Mouse (Mus musculus) C2C12 (cell line): Measurements from ENCODE around the gene Rnf227.

Experiments
- CEBPB ChIP-seq: IDR thresholded peaks from one replicate; pipeline ENCODE4 v1.6.1; 2011; ENCODE audit warnings: low read depth, mild to moderate bottlenecking, control low read depth, moderate library complexity
- CTCF ChIP-seq: IDR thresholded peaks from one replicate; pipeline ENCODE4 v1.5.1; 2011; ENCODE audit not compliant: control insufficient read depth, insufficient read depth, insufficient read length
- FOSL1 ChIP-seq: IDR thresholded peaks from one replicate; pipeline ENCODE4 v1.8.0; 2011; ENCODE audit warnings: mild to moderate bottlenecking, low read length; ENCODE audit not compliant: poor library complexity, insufficient read depth, severe bottlenecking
- MAX ChIP-seq: IDR thresholded peaks from one replicate; pipeline ENCODE4 v1.6.1; 2011; ENCODE audit warnings: mild to moderate bottlenecking, control low read depth
- MYOD1 ChIP-seq: IDR thresholded peaks from one replicate; pipeline ENCODE4 v1.6.1; 2011; ENCODE audit warnings: low read depth; ENCODE audit not compliant: control insufficient read depth, insufficient read length
- MYOG ChIP-seq: IDR thresholded peaks from one replicate; pipeline ENCODE4 v1.6.1; 2011; ENCODE audit not compliant: control insufficient read depth, insufficient read length; ENCODE audit errors: extremely low read depth
- USF1 ChIP-seq: IDR thresholded peaks from one replicate; pipeline ENCODE4 v1.6.1; 2011; ENCODE audit warnings: low read depth, mild to moderate bottlenecking, control low read depth, moderate library complexity

DNA sequence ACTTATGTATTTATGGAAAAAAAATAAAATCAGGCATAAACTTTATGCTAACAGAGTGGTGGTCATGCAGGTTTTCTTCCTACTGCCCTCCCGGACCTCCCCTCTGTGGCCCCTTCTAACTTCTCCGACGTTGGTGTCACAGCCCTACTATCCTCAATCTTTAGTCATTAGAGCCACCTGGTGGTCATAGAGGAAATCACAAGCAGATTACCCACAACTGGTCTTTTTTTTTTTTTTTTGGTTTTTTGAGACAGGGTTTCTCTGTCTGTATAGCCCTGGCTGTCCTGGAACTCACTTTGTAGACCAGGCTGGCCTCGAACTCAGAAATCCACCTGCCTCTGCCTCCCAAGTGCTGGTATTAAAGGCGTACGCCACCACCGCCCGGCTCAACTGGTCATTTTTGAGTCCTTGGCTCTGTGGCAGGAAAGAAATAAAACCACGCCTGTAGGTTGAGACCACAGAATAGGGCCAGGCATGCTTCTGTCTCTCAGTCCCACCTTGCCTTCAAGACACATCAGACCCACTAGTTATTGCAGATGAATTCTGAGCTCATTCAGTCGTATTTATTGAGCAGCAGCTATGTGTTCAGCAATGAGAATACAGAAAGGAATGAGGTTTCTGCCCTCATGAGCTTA lies 50.3 kb downstream of the Rnf227 start:
- TF ChIP-seq CTCF (no peak), USF1 (no peak), MAX (no peak), CEBPB (no peak), FOSL1 (no peak), MYOD1 (no peak), MYOG (no peak)
